Mouse (Mus musculus) stomach, embryonic 16.5 days (tissue): ENCODE measurements around the gene Rasgrf1. TPM values are rescaled to one million over a fixed set of nuclear protein-coding genes. Genes with fewer than 3 reads are reported as not detected.

Source experiments
- ATAC-seq: fragments of 200-750 bp; cut with Nextera tagmentation; 2 replicates; pipeline ENCODE4 v1.8.0; 2017; ENCODE audit warnings: moderate number of reproducible peaks, moderate TSS enrichment; ENCODE audit not compliant: insufficient read depth, low FRiP score
- H3K27ac ChIP-seq: fragments of 300-500 bp; sonication (generic); 2 replicates; pipeline ENCODE4 v1.5.1; 2014; ENCODE audit warnings: low read length
- H3K27me3 ChIP-seq: fragments of 300-500 bp; sonication (generic); 2 replicates; pipeline ENCODE4 v1.6.1; 2014; ENCODE audit warnings: low read length, control low read depth, mixed read lengths; ENCODE audit not compliant: control insufficient read depth, insufficient read depth
- H3K36me3 ChIP-seq: fragments of 300-500 bp; sonication (generic); 2 replicates; pipeline ENCODE4 v1.6.1; 2014; ENCODE audit warnings: low read length; ENCODE audit not compliant: control insufficient read depth, insufficient read depth
- H3K4me1 ChIP-seq: fragments of 300-500 bp; sonication (generic); 2 replicates; pipeline ENCODE4 v1.6.1; 2014; ENCODE audit warnings: low read length, control low read depth, mixed read lengths; ENCODE audit not compliant: control insufficient read depth, insufficient read depth
- H3K4me2 ChIP-seq: fragments of 300-500 bp; sonication (generic); 2 replicates; pipeline ENCODE4 v1.6.1; 2014; ENCODE audit warnings: low read depth, low read length, mixed read lengths
- H3K4me3 ChIP-seq: fragments of 300-500 bp; sonication (generic); replicated peaks from 2 replicates; pipeline ENCODE4 v1.5.1; 2014; ENCODE audit warnings: mild to moderate bottlenecking, low read length
- H3K9ac ChIP-seq: fragments of 300-500 bp; sonication (generic); 2 replicates; pipeline ENCODE4 v1.6.1; 2014; ENCODE audit warnings: low read length
- H3K9me3 ChIP-seq: fragments of 300-500 bp; sonication (generic); replicated peaks from 2 replicates; pipeline ENCODE4 v1.6.1; 2016; ENCODE audit warnings: low read length, control low read depth; ENCODE audit not compliant: control insufficient read depth
- WGBS: fragments of 180-500 bp; shearing (Covaris S2); extraction: QIAGEN DNeasy Blood & Tissue Kit; methylation state at CpG from one replicate; pipeline ENCODE4 v1.1.7; 2014; 5-methylcytosine and 5-hydroxymethylcytosine counted together
- polyA plus RNA-seq: library from polyadenylated mRNA; unstranded; fragments of >200 nt; fragmentation: Nextera tagmentation; extraction: Ambion mirVana; gene quantifications from 2 replicates; pipeline ENCODE4 v1.2.1, GENCODE M21; 2015

Gene Rasgrf1
- polyA plus RNA-seq, 1 experiment from 2014 or later: 0.48 TPM

DNA sequence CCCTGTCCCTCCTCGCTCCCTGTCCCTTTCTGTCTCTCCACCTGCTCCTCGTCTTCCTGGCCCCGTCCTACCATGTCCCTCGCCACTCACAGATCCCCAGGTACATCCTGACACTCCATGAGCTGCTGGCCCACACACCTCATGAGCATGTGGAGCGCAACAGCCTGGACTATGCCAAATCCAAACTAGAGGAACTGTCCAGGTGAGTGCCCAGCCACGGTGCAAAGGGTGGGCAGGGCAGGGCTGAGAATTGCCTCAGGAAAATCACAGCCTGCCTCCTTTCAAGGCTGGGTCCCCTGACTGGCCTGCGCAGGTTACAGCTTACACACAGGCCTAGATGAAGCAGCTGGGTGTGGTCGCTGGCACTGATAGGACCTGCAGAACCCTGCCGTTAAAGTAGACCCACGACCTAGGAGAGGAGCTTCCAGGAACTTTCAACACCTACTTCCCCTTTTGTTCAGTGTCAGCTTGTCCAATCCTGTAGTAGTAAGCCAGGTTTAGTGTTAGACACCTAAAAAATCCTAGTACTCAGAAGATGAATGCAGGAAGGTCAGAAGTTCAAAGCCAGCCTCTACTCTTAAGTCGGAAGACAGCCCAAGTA, 61.3 kb downstream of the Rasgrf1 start:
- no peak for ATAC-seq
- no peak overlapping the region for H3K4me2 ChIP-seq
- H3K27me3 ChIP-seq: peaks cover 4% of the 10 kb centered on the region; the same call in 1 of the 2 replicates
- no peaks in the 10 kb centered on the region for H3K36me3 ChIP-seq
- no peak overlapping the region for H3K27ac ChIP-seq
- no peak overlapping the region for H3K9ac ChIP-seq
- no peaks in the 10 kb centered on the region for H3K9me3 ChIP-seq
- H3K4me3 ChIP-seq: no peak overlapping the region
- 0 out of 2 replicates have a peak, but pooled peaks cover 4% of the 10 kb centered on the region for H3K4me1 ChIP-seq
- 65% methylated on average over 11 of the region's 11 CpGs for WGBS

DNA sequence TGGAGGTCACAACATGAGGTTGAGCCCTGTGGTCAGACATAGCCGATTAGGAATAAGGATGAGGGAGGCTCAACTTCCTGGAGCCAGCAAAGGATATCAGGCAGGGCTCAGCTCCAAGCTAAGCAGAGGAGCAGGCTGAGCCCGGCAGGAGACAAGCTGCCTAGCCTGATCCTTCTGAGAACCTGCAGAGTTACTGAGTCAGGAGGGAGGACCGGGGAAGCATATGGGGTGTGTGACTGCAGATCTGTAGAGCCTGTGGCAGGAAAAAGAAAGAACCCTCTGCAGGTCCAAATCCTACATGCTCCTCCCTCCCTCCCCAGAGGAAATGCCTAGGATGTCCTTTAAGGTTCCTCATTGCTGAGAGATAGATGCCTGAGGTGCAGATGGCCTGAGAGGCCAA, 62.6 kb downstream of the Rasgrf1 start:
- WGBS: 36% methylated on average over 3 of the region's 3 CpGs
- no peak for ATAC-seq
- H3K9me3 ChIP-seq: no peaks in the 10 kb centered on the region
- H3K36me3 ChIP-seq: no peaks in the 10 kb centered on the region
- H3K4me1 ChIP-seq: 0 out of 2 replicates have a peak, but pooled peaks cover 4% of the 10 kb centered on the region
- no peak overlapping the region for H3K4me3 ChIP-seq
- H3K27me3 ChIP-seq: peaks cover 4% of the 10 kb centered on the region; the same call in 1 of the 2 replicates
- no peak overlapping the region for H3K4me2 ChIP-seq
- H3K9ac ChIP-seq: no peak overlapping the region
- no peak overlapping the region for H3K27ac ChIP-seq

DNA sequence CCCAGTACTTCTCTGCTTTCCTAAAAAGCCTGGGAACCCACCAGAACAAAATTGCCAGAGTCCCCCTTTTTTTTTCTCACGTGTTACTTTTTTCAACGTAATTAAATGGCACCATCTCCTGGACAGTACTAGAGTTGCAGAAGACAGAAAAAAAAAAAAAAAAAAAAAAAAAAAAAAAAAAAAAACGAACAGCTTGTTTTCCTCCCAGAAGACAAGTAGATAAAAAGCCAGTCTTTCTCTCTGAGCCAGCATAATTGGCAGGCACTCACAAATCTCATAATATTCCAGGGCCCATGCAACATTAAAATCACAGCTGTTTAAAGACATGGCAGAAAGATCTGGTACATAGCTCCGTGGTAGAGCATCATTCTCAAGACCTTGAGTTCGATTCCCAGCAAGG, 64.1 kb downstream of the Rasgrf1 start:
- 23% methylated on average over 5 of the region's 5 CpGs for WGBS
- no peak for ATAC-seq
- no peak overlapping the region for H3K27ac ChIP-seq
- peaks cover 4% of the 10 kb centered on the region; the same call in 1 of the 2 replicates for H3K27me3 ChIP-seq
- no peak overlapping the region for H3K4me3 ChIP-seq
- 0 out of 2 replicates have a peak, but pooled peaks cover 4% of the 10 kb centered on the region for H3K4me1 ChIP-seq
- no peak overlapping the region for H3K9ac ChIP-seq
- no peaks in the 10 kb centered on the region for H3K9me3 ChIP-seq
- no peak overlapping the region for H3K4me2 ChIP-seq
- no peaks in the 10 kb centered on the region for H3K36me3 ChIP-seq

DNA sequence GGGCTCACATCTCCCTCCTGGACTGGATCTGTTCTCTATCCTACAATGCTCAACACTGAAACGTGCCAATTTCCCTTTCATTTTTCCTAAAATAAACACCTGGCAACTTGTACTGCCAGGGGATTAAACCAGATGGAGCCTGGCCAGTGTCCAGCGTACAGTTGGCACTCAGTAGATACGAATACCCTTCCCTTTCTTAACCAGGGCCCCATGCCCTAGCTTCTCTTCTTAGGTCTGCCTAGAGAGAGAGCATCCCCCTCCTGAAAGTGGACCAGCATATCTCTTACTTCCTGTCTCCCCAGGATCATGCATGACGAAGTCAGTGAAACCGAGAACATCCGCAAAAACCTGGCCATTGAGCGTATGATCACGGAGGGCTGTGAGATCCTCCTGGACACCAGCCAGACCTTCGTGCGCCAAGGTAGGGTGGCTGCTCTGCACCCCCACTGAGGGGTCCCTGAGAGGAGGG, 64.8 kb downstream of the Rasgrf1 start:
- Histone ChIP-seq H3K36me3 (no peaks in the 10 kb centered on the region), H3K27me3 (peaks cover 4% of the 10 kb centered on the region; the same call in 1 of the 2 replicates), H3K9me3 (no peaks in the 10 kb centered on the region), H3K4me3 (no peak overlapping the region), H3K27ac (no peak overlapping the region), H3K4me1 (peaks cover 7% of the 10 kb centered on the region; the same call in 1 of the 2 replicates), H3K4me2 (no peak overlapping the region), H3K9ac (no peak overlapping the region)
- ATAC-seq: 0 out of 2 replicates have a peak, but pooled peaks have one; percentile 25
- 63% methylated on average over 10 of the region's 10 CpGs for whole genome bisulfite sequencing

DNA sequence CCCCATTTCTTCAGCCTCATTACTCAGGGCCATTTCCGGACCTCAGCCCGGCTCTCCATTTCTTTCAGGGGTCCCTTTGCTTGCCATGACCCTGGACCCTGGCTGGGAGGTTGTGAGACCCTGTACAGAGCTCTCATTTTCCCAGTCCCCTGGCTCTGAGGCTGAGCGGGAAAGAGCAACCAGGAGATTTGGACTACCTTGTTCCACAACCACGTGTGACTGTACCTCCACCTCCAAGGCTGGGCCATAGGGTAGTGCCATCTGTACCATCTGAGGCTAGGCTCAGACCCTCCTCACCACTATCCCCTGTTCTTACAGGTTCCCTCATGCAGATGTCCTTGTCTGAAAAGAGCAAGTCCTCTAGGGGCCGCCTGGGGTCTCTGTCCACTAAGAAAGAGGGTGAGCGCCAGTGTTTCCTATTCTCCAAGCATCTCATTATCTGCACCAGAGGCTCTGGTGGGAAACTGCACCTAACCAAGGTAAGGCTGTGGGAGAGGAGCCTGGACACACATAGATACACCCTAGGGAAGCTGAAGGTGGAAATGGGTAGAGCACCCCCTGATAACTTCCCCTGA, 66.7 kb downstream of the Rasgrf1 start:
- Histone ChIP-seq H3K4me3 (no peak overlapping the region), H3K4me2 (no peak overlapping the region), H3K9ac (no peak overlapping the region), H3K27me3 (peaks cover 4% of the 10 kb centered on the region; the same call in 1 of the 2 replicates), H3K27ac (no peak overlapping the region), H3K9me3 (no peaks in the 10 kb centered on the region), H3K36me3 (no peaks in the 10 kb centered on the region), H3K4me1 (peaks cover 7% of the 10 kb centered on the region; the same call in 1 of the 2 replicates)
- 73% methylated on average over 6 of the region's 6 CpGs for WGBS
- no peak for ATAC-seq

DNA sequence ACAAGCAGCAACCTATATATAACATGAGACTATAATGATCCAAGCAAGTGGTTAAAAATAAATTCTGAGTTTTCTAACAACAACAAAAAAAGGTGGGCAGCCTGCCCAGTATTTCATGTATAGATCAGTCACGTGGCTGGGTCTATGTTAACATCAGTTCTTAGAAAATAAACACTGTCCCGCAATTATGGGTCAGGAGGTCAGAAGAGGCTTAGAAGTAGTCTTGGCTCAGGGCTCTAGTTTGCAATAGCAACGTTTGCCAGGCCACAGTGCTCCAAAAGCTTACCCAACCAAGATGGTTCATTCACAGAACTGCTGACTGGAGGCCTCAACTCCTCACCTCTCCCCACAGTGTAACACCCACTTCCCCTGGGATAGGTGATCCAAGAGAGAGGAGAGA, 69.5 kb downstream of the Rasgrf1 start:
- peaks cover 6% of the 10 kb centered on the region; the same call in 1 of the 2 replicates for H3K4me1 ChIP-seq
- H3K27me3 ChIP-seq: no peaks in the 10 kb centered on the region
- peak; percentile 19; the same call in 1 of the 2 replicates for ATAC-seq

DNA sequence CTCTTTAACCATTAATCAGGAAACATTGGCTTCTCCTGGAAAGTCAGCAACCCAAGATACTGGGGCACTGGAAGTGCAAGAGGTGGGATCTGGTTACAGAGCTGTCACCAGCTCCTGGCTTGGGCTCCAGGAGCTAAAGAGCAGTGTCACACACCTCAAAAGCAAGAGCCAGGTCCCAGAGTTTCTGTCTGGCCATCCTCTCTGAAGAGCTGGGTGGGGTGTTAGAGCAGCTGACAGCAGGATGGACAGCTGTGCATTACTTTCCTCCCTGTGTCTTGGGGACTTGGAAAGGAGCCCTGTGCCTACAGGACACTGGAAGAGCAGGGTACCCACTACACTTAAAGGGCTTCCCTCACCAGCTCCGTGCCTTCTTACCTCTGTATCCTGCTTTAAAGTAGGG, 72.5 kb downstream of the Rasgrf1 start:
- Histone ChIP-seq H3K9me3 (no peaks in the 10 kb centered on the region), H3K4me2 (no peak overlapping the region), H3K4me3 (no peak overlapping the region), H3K4me1 (peaks cover 4% of the 10 kb centered on the region; the same call in 1 of the 2 replicates), H3K36me3 (no peaks in the 10 kb centered on the region), H3K9ac (no peak overlapping the region), H3K27ac (no peak overlapping the region), H3K27me3 (no peaks in the 10 kb centered on the region)
- no peak for ATAC-seq
- 72% methylated on average over 1 of the region's 1 CpGs for WGBS

More for the DNA sequence above, 69.5 kb downstream of the Rasgrf1 start:
- H3K4me3 ChIP-seq: no peak overlapping the region
- H3K9me3 ChIP-seq: no peaks in the 10 kb centered on the region
- H3K4me2 ChIP-seq: no peak overlapping the region
- no peak overlapping the region for H3K9ac ChIP-seq
- no peaks in the 10 kb centered on the region for H3K36me3 ChIP-seq
- H3K27ac ChIP-seq: no peak overlapping the region
- WGBS: 8% methylated on average over 3 of the region's 3 CpGs

DNA sequence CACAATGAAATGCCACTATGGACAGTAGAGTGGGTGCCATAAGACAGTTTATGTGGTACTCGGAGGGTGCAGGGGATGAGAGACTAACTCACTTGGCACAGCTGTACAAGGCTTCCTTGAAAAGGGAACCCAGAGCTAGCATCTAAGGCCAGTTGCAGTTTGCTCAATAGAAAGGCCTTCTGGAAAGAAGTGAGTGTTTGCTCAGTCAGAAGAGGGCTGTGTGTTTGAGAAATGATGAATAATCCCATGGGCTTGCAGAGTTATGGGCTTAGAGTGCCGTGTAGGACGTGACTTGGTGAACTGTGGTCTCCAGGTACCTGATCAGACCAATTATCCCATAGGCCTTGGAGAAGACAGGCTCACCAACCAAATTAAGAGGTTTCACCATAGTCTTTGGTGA, 78.3 kb downstream of the Rasgrf1 start:
- no peak overlapping the region for H3K4me3 ChIP-seq
- H3K4me2 ChIP-seq: no peak overlapping the region
- no peaks in the 10 kb centered on the region for H3K27me3 ChIP-seq
- WGBS: 78% methylated on average over 3 of the region's 3 CpGs
- H3K9ac ChIP-seq: no peak overlapping the region
- no peak overlapping the region for H3K27ac ChIP-seq
- ATAC-seq: no peak
- H3K9me3 ChIP-seq: no peaks in the 10 kb centered on the region
- H3K36me3 ChIP-seq: no peaks in the 10 kb centered on the region
- H3K4me1 ChIP-seq: no peaks in the 10 kb centered on the region

DNA sequence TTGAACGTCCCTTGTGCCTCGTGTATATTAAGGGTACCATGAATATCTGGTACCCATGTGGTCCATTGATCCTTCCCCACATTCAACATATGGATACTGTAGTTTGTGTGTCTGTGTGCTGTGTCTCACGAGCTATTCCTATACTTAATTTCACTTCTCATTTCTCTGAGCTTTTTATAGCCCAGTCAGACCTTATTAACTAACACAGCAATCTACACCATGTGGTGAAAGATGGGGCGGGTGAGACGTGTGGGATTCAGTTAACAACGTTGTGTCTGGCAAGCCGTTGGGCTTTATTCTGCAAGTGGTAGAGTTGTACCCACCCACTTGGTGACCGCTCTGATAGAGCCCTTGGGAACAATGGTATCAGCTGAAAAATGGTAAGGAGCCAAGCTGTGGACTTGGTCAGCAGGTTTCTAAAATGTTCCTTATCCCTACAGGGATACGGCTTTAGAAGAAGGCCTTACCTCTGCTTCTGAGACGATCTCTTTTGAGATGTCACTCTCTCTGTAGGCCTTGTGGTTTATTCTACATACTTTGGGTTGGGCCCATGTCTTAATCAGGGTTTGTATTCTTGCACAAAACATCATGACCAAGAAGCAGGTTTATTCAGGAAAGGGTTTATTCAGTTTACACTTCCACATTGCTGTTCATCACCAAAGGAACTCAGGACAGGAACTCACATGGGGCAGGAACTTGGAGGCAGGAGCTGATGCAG, 79.3 kb downstream of the Rasgrf1 start:
- no peaks in the 10 kb centered on the region for H3K27me3 ChIP-seq
- no peak overlapping the region for H3K4me2 ChIP-seq
- 80% methylated on average over 10 of the region's 10 CpGs for WGBS
- ATAC-seq: no peak
- no peaks in the 10 kb centered on the region for H3K9me3 ChIP-seq
- no peaks in the 10 kb centered on the region for H3K4me1 ChIP-seq
- H3K9ac ChIP-seq: no peak overlapping the region
- H3K4me3 ChIP-seq: no peak overlapping the region
- no peak overlapping the region for H3K27ac ChIP-seq
- no peaks in the 10 kb centered on the region for H3K36me3 ChIP-seq
